Mouse (Mus musculus): ENCODE measurements around the gene Olfr371. TPM values are rescaled to one million over a fixed set of nuclear protein-coding genes. Genes with fewer than 3 reads are reported as not detected.

Gene Olfr371
- total RNA-seq (2015) = not detected in 2 replicates
- total RNA-seq (2017) = not detected in 2 replicates

DNA sequence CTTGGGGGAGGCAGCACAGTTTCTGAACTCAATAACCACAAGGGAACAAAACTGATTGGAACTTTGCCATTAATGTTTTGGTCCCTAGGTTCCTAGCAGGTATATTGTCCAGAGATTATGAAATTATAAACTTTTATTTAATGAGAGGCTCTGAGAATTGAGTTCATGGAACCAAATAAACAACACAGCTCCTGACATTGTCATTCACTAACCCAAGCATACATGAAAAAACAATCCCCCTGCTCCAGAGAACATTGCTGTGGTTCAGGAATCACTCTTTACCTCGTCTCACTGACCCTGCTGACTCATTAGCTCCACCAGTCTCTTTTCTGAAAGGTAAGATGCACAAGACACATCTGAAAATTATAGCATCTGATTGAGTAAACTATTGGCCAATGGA is at the start of gene Olfr371:
Gene Olfr371, plus strand, starts transcription at position 301 of the 400 bp plus-strand sequence.
- no peak for ATAC-seq (replicated peaks; ENCODE audit: poor library complexity)

DNA sequence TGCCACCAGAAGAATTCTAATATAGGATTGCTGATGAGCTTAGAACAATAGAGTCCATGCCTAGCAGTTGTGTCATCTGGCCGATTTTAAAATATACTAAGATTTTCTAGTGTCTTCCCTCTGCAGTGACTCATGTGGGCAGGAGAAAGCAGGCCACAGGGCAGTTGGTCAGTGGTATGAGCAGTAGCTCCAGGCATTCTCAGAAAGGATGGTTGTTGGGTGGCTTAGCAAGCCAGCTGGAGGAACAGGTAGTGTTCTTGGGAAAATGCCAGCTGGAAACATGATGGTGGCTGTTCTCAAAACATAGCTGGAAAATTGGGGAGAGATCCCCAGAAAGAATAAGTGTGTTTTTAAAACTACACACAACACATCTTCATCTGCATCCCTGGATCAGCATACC is 33.4 kb upstream of the Olfr371 start:
- no peak for ATAC-seq (replicated peaks; ENCODE audit: poor library complexity)

GRCm38 (mm10) chr8:85220220-85220619 is 5.6 kb upstream of the Olfr371 start:
- no peak for ATAC-seq (replicated peaks; ENCODE audit: poor library complexity)

DNA sequence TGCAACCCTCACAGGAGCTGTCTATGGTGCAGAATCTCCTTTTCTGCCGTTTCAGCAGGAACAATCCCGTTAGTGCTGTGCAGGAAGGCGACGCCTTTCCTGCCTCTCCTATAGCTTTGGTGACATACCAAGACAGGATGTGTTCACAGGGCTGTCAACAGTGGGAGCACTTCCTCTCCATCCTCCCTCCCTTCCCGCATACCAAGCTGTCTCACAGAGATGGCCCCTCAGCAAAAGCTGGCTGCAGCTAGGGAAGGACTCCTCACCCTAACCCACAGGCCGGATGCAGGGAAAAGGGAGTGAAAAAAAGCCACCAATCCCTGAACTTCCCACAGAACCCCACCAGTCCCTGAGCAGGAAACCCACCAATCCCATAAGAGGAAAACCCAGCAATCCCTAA is 4.8 kb upstream of the Olfr371 start:
- no peak for ATAC-seq (replicated peaks; ENCODE audit: poor library complexity)

DNA sequence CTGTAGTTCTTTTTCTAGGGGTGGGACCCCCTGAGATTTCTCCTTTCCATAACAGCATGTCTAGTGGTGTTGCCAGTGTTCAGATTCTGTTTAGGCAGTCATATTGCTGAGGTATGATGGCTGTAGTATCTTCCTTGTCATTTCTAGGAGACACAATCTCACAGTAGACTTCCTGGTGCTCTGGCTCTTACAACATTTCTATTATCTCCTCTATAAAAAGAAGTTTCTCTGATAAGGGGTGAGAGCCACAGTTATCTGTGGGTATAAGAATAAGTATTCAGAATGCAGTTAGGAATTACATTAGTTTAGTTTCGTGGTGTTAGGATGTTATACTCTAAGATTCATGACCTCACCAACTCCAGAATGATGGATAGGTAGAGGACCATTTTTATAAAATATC is 1.5 kb downstream of the Olfr371 start:
- no peak for ATAC-seq (replicated peaks; ENCODE audit: poor library complexity)

Other genes with a start within 250 kb of the Olfr371 start
- 14.7 and 26.1 TPM in 2 replicates for gene Junb, start 247.3 kb upstream of the Olfr371 start, total RNA-seq (2015)
- gene Junb, start 247.3 kb upstream of the Olfr371 start, total RNA-seq (2017) = 38.9 and 57.5 TPM in 2 replicates
- gene Hook2, start 235.4 kb upstream of the Olfr371 start, total RNA-seq (2015) = 1.9 and 3.8 TPM in 2 replicates
- gene Hook2, start 235.4 kb upstream of the Olfr371 start, total RNA-seq (2017) = 7.2 and 8.5 TPM in 2 replicates
- not detected in 2 replicates for gene Best2, start 211.5 kb upstream of the Olfr371 start, total RNA-seq (2015)
- gene Best2, start 211.5 kb upstream of the Olfr371 start, total RNA-seq (2017) = not detected in 2 replicates
- 68.4 and 69.0 TPM in 2 replicates for gene Asna1, start 200.7 kb upstream of the Olfr371 start, total RNA-seq (2015)
- 78.2 and 83.7 TPM in 2 replicates for gene Asna1, start 200.7 kb upstream of the Olfr371 start, total RNA-seq (2017)
- 132 and 138 TPM in 2 replicates for gene Trir, start 199.2 kb upstream of the Olfr371 start, total RNA-seq (2015)
- 212 and 224 TPM in 2 replicates for gene Trir, start 199.2 kb upstream of the Olfr371 start, total RNA-seq (2017)
- gene Tnpo2, start 189.1 kb upstream of the Olfr371 start, total RNA-seq (2015) = 16.2 and 16.7 TPM in 2 replicates
- gene Tnpo2, start 189.1 kb upstream of the Olfr371 start, total RNA-seq (2017) = 20.4 and 22.0 TPM in 2 replicates
- gene Fbxw9, start 165.9 kb upstream of the Olfr371 start, total RNA-seq (2015) = 4.4 and 4.9 TPM in 2 replicates
- 3.2 and 3.5 TPM in 2 replicates for gene Fbxw9, start 165.9 kb upstream of the Olfr371 start, total RNA-seq (2017)
- gene Gm5741, start 158.0 kb upstream of the Olfr371 start, total RNA-seq (2015) = not detected in 2 replicates
- not detected in 2 replicates for gene Gm5741, start 158.0 kb upstream of the Olfr371 start, total RNA-seq (2017)
- 60.4 and 69.7 TPM in 2 replicates for gene Dhps, start 154.2 kb upstream of the Olfr371 start, total RNA-seq (2015)
- 24.6 and 24.7 TPM in 2 replicates for gene Dhps, start 154.2 kb upstream of the Olfr371 start, total RNA-seq (2017)
- gene Wdr83os, start 145.2 kb upstream of the Olfr371 start, total RNA-seq (2015) = 159 and 193 TPM in 2 replicates
- 40.3 and 41.4 TPM in 2 replicates for gene Wdr83os, start 145.2 kb upstream of the Olfr371 start, total RNA-seq (2017)
- gene Wdr83, start 144.7 kb upstream of the Olfr371 start, total RNA-seq (2015) = 33.1 and 44.3 TPM in 2 replicates
- 23.5 and 33.7 TPM in 2 replicates for gene Wdr83, start 144.7 kb upstream of the Olfr371 start, total RNA-seq (2017)
- gene Man2b1, start 142.7 kb upstream of the Olfr371 start, total RNA-seq (2015) = 86.9 and 95.2 TPM in 2 replicates
- 60.2 and 69.6 TPM in 2 replicates for gene Man2b1, start 142.7 kb upstream of the Olfr371 start, total RNA-seq (2017)
- not detected in 2 replicates for gene Zfp791, start 102.9 kb upstream of the Olfr371 start, total RNA-seq (2015)
- gene Zfp791, start 102.9 kb upstream of the Olfr371 start, total RNA-seq (2017) = not detected in 2 replicates
- not detected in 2 replicates for gene Cks1brt, start 74.1 kb upstream of the Olfr371 start, total RNA-seq (2015)
- gene Cks1brt, start 74.1 kb upstream of the Olfr371 start, total RNA-seq (2017) = 0.08 TPM in 1 of 2 replicates, not detected in the other
- 98.8 and 124 TPM in 2 replicates for gene Orc6, start 73.6 kb downstream of the Olfr371 start, total RNA-seq (2015)
- gene Orc6, start 73.6 kb downstream of the Olfr371 start, total RNA-seq (2017) = 91.7 and 102 TPM in 2 replicates
- gene Vps35, start 73.8 kb downstream of the Olfr371 start, total RNA-seq (2015) = 140 and 146 TPM in 2 replicates
- gene Vps35, start 73.8 kb downstream of the Olfr371 start, total RNA-seq (2017) = 123 and 137 TPM in 2 replicates
- gene Mylk3, start 160.4 kb downstream of the Olfr371 start, total RNA-seq (2015) = 2.2 and 2.8 TPM in 2 replicates
- gene Mylk3, start 160.4 kb downstream of the Olfr371 start, total RNA-seq (2017) = 4.8 and 10.0 TPM in 2 replicates
- 33.6 and 42.2 TPM in 2 replicates for gene 4921524J17Rik, start 206.8 kb downstream of the Olfr371 start, total RNA-seq (2015)
- 58.3 and 61.4 TPM in 2 replicates for gene 4921524J17Rik, start 206.8 kb downstream of the Olfr371 start, total RNA-seq (2017)